Mouse (Mus musculus) lung, embryonic 16.5 days (tissue): ENCODE data around the gene Hist1h3d. TPM values are rescaled to one million over a fixed set of nuclear protein-coding genes. Genes with fewer than 3 reads are reported as not detected.
"Not testable (repeated sequence)": the region's sequence is repeated elsewhere in the genome, so short reads cannot be mapped to it uniquely, and the experiment has no call there.

ENCODE experiments used
- ATAC-seq: fragments of 200-750 bp; cut with Nextera tagmentation; 2 replicates; pipeline ENCODE4 v1.8.0; 2017; ENCODE audit warnings: low read depth, mild to moderate bottlenecking, moderate library complexity
- H3K27ac ChIP-seq: fragments of 300-500 bp; sonication (generic); 2 replicates; pipeline ENCODE4 v1.5.1; 2014; ENCODE audit warnings: mild to moderate bottlenecking, control low read depth, low read length
- H3K27me3 ChIP-seq: fragments of 300-500 bp; sonication (generic); 2 replicates; pipeline ENCODE4 v1.6.1; 2014; ENCODE audit warnings: low read depth, low read length, mixed read lengths; ENCODE audit not compliant: control insufficient read depth, insufficient read depth
- H3K36me3 ChIP-seq: fragments of 300-500 bp; sonication (generic); 2 replicates; pipeline ENCODE4 v1.6.1; 2014; ENCODE audit warnings: low read length; ENCODE audit not compliant: control insufficient read depth, insufficient read depth
- H3K4me1 ChIP-seq: fragments of 300-500 bp; sonication (generic); replicated peaks from 2 replicates; pipeline ENCODE4 v1.6.1; 2014; ENCODE audit warnings: low read length, mixed read lengths; ENCODE audit not compliant: control insufficient read depth, insufficient read depth
- H3K4me2 ChIP-seq: fragments of 300-500 bp; sonication (generic); 2 replicates; pipeline ENCODE4 v1.6.1; 2014; ENCODE audit warnings: low read depth, low read length, control low read depth
- H3K4me3 ChIP-seq: fragments of 300-500 bp; sonication (generic); 2 replicates; pipeline ENCODE4 v1.5.1; 2014; ENCODE audit warnings: mild to moderate bottlenecking, low read length, control low read depth
- H3K9ac ChIP-seq: fragments of 300-500 bp; sonication (generic); 2 replicates; pipeline ENCODE4 v1.6.1; 2014; ENCODE audit warnings: low read length, control low read depth
- H3K9me3 ChIP-seq: fragments of 300-500 bp; sonication (generic); 2 replicates; pipeline ENCODE4 v1.6.1; 2016; ENCODE audit warnings: low read length; ENCODE audit not compliant: control insufficient read depth
- WGBS: fragments of 180-500 bp; shearing (Covaris S2); extraction: QIAGEN DNeasy Blood & Tissue Kit; methylation state at CpG from one replicate; pipeline ENCODE4 v1.1.7; 2014; 5-methylcytosine and 5-hydroxymethylcytosine counted together
- polyA plus RNA-seq: library from polyadenylated mRNA; unstranded; fragments of >200 nt; fragmentation: Nextera tagmentation; extraction: Ambion mirVana; gene quantifications from 2 replicates; pipeline ENCODE4 v1.2.1, GENCODE M21; 2015

Hist1h3d gene
- polyA plus RNA-seq, 1 experiment from 2014 or later, result 9.5 TPM

DNA sequence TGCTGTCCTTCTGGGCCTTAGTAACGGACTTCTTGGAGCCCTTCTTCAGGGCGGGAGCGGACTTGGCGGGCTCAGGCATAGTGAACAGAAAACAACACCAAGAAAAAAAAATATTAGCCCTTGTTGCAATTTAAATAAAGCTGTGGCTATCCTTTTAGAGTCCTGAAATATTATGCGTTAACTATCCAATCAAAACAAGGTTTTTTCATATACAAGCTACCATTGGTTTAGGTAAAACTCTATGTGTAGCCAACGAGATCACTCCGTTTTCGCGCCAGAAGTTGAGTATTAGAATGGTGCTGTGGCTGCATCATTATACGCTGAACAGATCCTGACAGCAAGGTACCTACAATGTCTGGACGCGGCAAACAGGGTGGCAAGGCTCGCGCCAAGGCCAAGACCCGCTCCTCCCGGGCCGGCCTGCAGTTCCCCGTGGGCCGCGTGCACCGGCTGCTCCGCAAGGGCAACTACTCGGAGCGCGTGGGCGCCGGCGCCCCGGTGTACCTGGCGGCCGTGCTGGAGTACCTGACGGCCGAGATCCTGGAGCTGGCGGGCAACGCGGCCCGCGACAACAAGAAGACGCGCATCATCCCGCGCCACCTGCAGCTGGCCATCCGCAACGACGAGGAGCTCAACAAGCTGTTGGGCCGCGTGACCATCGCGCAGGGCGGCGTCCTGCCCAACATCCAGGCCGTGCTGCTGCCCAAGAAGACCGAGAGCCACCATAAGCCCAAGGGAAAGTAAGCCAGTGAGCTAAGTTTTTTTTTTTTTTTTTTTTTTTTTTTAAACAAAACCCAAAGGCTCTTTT is 41.8 kb upstream of the Hist1h3d start, which contains the start of gene Hist1h2af:
Gene Hist1h2af, plus strand, starts transcription at position 347 of the 808 bp plus-strand sequence.
- H3K27me3 ChIP-seq, H3K9me3 ChIP-seq, H3K36me3 ChIP-seq: not testable (repeated sequence)
- WGBS, result 0% methylated on average over 22 of the region's 53 CpGs
- H3K4me3 ChIP-seq, result peak within 1 kb of the TSS; percentile 52
- H3K4me2 ChIP-seq, result peak within 1 kb of the TSS; percentile 58
- peak; percentile 51 for ATAC-seq
- H3K4me1 ChIP-seq, result peaks cover 23% of the 10 kb centered on the region
- peak within 1 kb of the TSS; percentile 73 for H3K9ac ChIP-seq
- H3K27ac ChIP-seq, result peak within 1 kb of the TSS; percentile 97

GRCm38 (mm10) chr13:23534368-23535131 is 41.0 kb upstream of the Hist1h3d start:
- Histone ChIP-seq H3K4me2 (peak overlapping the region; percentile 58), H3K9me3 (no peaks in the 10 kb centered on the region), H3K4me1 (peaks cover 19% of the 10 kb centered on the region), H3K36me3 (no peaks in the 10 kb centered on the region), H3K4me3 (peak overlapping the region; percentile 52), H3K27me3 (no peaks in the 10 kb centered on the region), H3K27ac (peak overlapping the region; percentile 97), H3K9ac (peak overlapping the region; percentile 69)
- WGBS, result under 1% methylated on average over 15 of the region's 15 CpGs
- no peak for ATAC-seq

GRCm38 (mm10) chr13:23535137-23536075 is 40.2 kb upstream of the Hist1h3d start, which contains the start of gene Hist1h3g:
Gene Hist1h3g, plus strand, starts transcription at chr13:23535422.
- Histone ChIP-seq H3K9ac (peak within 1 kb of the TSS; percentile 69), H3K27ac (peak within 1 kb of the TSS; percentile 97), H3K4me1 (peaks cover 19% of the 10 kb centered on the region), H3K4me3 (peak within 1 kb of the TSS; percentile 52), H3K4me2 (peak within 1 kb of the TSS; percentile 69)
- not testable (repeated sequence) for H3K9me3 ChIP-seq, H3K27me3 ChIP-seq, H3K36me3 ChIP-seq
- ATAC-seq, result peak; percentile 87
- WGBS, result 0% methylated on average over 43 of the region's 62 CpGs

- Histone ChIP-seq H3K4me1 (peaks cover 19% of the 10 kb centered on the region), H3K27ac (peak overlapping the region; percentile 53), H3K4me3 (peak overlapping the region; percentile 49), H3K36me3 (no peaks in the 10 kb centered on the region), H3K27me3 (no peaks in the 10 kb centered on the region), H3K4me2 (peak overlapping the region; percentile 69), H3K9ac (peak overlapping the region; percentile 69), H3K9me3 (no peaks in the 10 kb centered on the region)
- WGBS, result 9% methylated on average over 7 of the region's 7 CpGs
- no peak for ATAC-seq
These were observed 39.3 kb upstream of the Hist1h3d start for GRCm38 (mm10) chr13:23536076-23536822.

DNA sequence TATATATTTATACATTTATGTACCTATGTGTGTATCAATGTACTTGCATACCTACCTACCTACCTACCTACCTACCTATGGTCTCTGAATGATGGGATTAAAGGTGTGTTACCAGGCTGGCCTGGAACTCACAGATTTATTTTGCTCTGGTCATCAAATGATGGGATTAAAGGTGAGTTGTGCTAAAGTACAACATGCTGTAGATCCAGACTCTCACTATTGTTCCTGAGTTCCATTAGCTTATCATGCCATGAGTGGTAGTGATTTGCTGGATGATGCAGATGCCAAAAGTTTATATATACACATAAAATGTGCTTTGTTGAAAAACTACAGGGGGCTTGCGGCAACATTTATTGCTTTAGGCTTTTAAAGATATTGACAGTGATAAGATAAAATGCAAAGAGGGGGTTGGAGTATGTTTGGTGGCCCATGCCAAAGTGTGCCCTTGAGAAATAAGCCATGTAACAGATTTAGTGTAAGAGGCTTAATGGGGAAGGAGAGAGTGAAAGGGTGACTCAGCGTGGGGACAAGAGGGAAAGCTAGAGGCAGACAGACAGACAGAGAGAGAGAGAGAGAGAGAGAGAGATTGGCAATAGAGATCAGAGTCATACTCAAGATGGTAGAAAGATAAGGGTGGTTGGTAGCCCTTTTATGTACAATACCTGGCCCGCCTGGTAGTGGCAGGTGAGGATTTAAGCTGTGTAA is 38.4 kb upstream of the Hist1h3d start:
- Histone ChIP-seq H3K4me1 (peaks cover 19% of the 10 kb centered on the region), H3K9ac (peak overlapping the region; percentile 12; the same call in 1 of the 2 replicates), H3K27ac (peak overlapping the region; percentile 25; the same call in 1 of the 2 replicates), H3K4me3 (peak overlapping the region; percentile 32), H3K9me3 (no peaks in the 10 kb centered on the region), H3K27me3 (no peaks in the 10 kb centered on the region), H3K4me2 (peak overlapping the region; percentile 69), H3K36me3 (no peaks in the 10 kb centered on the region)
- 43% methylated on average over 3 of the region's 3 CpGs for WGBS
- no peak for ATAC-seq

DNA sequence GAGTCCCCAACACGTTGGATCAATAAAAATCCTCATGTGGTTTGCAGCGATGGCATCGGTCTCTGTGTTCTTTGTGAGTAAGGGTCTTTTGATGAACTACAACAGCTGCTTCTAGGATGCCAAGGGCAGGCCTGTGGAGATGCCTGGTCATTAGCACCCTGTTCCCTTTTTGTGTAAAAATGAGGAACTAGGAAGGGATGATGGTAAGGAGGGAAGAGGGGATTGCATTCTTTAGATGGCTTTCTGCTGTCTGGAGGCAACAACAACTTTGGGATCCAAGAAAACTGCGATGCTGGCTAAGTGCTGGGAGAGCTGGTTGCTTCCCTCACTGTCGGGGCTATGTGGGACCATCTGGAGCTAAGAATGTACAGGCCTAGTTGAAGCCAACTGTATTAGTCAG is 37.3 kb upstream of the Hist1h3d start:
- Histone ChIP-seq H3K27me3 (no peaks in the 10 kb centered on the region), H3K4me1 (peaks cover 12% of the 10 kb centered on the region), H3K27ac (no peak overlapping the region), H3K9ac (no peak overlapping the region), H3K4me3 (no peak overlapping the region), H3K4me2 (no peak overlapping the region), H3K9me3 (no peaks in the 10 kb centered on the region), H3K36me3 (no peaks in the 10 kb centered on the region)
- no peak for ATAC-seq
- 78% methylated on average over 5 of the region's 5 CpGs for WGBS

GRCm38 (mm10) chr13:23539821-23540220 is 35.7 kb upstream of the Hist1h3d start:
- not testable (repeated sequence) for ATAC-seq, H3K4me2 ChIP-seq, H3K27ac ChIP-seq, H3K27me3 ChIP-seq, H3K9ac ChIP-seq, H3K9me3 ChIP-seq, H3K36me3 ChIP-seq, H3K4me3 ChIP-seq
- H3K4me1 ChIP-seq, result peaks cover 12% of the 10 kb centered on the region
- WGBS, result 58% methylated on average over 1 of the region's 1 CpGs

GRCm38 (mm10) chr13:23541497-23541896 is 34.1 kb upstream of the Hist1h3d start:
- Histone ChIP-seq H3K27ac (no peak overlapping the region), H3K9me3 (no peaks in the 10 kb centered on the region), H3K4me1 (peaks cover 9% of the 10 kb centered on the region), H3K27me3 (no peaks in the 10 kb centered on the region), H3K4me2 (no peak overlapping the region), H3K9ac (no peak overlapping the region), H3K36me3 (no peaks in the 10 kb centered on the region), H3K4me3 (no peak overlapping the region)
- WGBS, result 78% methylated on average over 3 of the region's 3 CpGs
- no peak for ATAC-seq
